8 mouse cellular contexts compared by ENCODE assay signal in the genomic region with DNA sequence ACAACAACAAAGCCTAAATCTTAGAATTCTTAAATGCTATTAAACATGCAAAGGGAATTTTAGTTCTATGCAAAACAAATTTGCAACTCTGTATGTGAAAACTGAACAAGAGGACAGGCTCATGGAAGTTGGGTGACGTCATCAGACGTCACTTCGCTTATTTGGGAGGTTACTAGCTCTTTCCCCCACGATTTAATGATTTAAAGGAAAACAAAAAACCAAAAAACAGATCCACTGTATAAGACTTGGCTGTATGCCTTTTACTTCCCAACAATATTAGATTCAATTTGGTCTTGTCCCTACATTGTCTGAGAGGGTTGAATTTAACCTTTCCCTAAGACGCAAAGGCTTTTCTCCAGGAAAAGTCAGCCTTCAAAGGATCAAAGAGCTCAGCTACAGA. TPM values are rescaled to one million over a fixed set of nuclear protein-coding genes. Genes with fewer than 3 reads are reported as not detected.
A peak's percentile ranks its signal among the peaks of the same experiment; 100 is the strongest.
DNase-seq lines count a peak whose midpoint lies in the region; ATAC-seq lines count a peak whose summit lies in the region.

TSS of gene Nampt (plus strand) at position 130 of the 400 bp plus-strand sequence.

- 7% methylated on average over 5 of the region's 5 CpGs for WGBS in embryonic facial prominence, embryonic 12.5 days
- 7% methylated on average over 5 of the region's 5 CpGs for WGBS in heart, embryonic 15.5 days

- ATAC-seq in frontal cortex, adult (ENCODE audit: low TSS enrichment) = peak; percentile 3; the same call in 1 of the 2 replicates
- no peak for ATAC-seq in embryonic facial prominence, embryonic 12.5 days (ENCODE audit: insufficient number of reproducible peaks, insufficient read depth, low FRiP score, low TSS enrichment)
- ATAC-seq in heart, embryonic 15.5 days (replicated peaks; ENCODE audit: insufficient number of reproducible peaks, insufficient read depth, low FRiP score, low read depth) = no peak
- no peak for ATAC-seq in megakaryocyte-erythroid progenitor cell, adult 5-6 weeks (replicated peaks; ENCODE audit: low FRiP score, low TSS enrichment, poor library complexity, severe bottlenecking)

- peak within 1 kb of the TSS; percentile 76 for H3K4me3 ChIP-seq in embryonic facial prominence, embryonic 12.5 days
- H3K4me3 ChIP-seq in heart, embryonic 15.5 days = peak within 1 kb of the TSS; percentile 95

- H3K4me2 ChIP-seq in embryonic facial prominence, embryonic 12.5 days (replicated peaks) = peak within 1 kb of the TSS; percentile 68
- H3K4me2 ChIP-seq in heart, embryonic 15.5 days = peak within 1 kb of the TSS; percentile 74

- DNase-seq in frontal cortex, postnatal 25 days (ENCODE audit: low spot score in 2 of 2) = no peak
- peak; percentile 45 for DNase-seq in MEL-GATA-1-ER (ENCODE audit: extremely low read depth, low read depth)
- no peak for DNase-seq in layer of hippocampus, postnatal 10 days (ENCODE audit: low spot score in 2 of 2)
- no peak for DNase-seq in spleen, postnatal 10 days (ENCODE audit: low spot score in 2 of 2)

- H3K4me1 ChIP-seq in embryonic facial prominence, embryonic 12.5 days = peaks cover 13% of the 10 kb centered on the region; the same call in 1 of the 2 replicates
- peaks cover 7% of the 10 kb centered on the region for H3K4me1 ChIP-seq in heart, embryonic 15.5 days (replicated peaks)

- H3K27ac ChIP-seq in embryonic facial prominence, embryonic 12.5 days = peak within 1 kb of the TSS; percentile 97
- peak within 1 kb of the TSS; percentile 88 for H3K27ac ChIP-seq in heart, embryonic 15.5 days

- H3K27me3 ChIP-seq in embryonic facial prominence, embryonic 12.5 days = no peaks in the 10 kb centered on the region
- H3K27me3 ChIP-seq in heart, embryonic 15.5 days = no peaks in the 10 kb centered on the region; the same call in 1 of the 2 replicates

- H3K9me3 ChIP-seq in embryonic facial prominence, embryonic 12.5 days = no peaks in the 10 kb centered on the region
- H3K9me3 ChIP-seq in heart, embryonic 15.5 days (replicated peaks) = no peaks in the 10 kb centered on the region

- H3K36me3 ChIP-seq in embryonic facial prominence, embryonic 12.5 days = no peaks in the 10 kb centered on the region
- no peaks in the 10 kb centered on the region for H3K36me3 ChIP-seq in heart, embryonic 15.5 days

- H3K9ac ChIP-seq in embryonic facial prominence, embryonic 12.5 days = peak within 1 kb of the TSS; percentile 74
- peak within 1 kb of the TSS; percentile 82 for H3K9ac ChIP-seq in heart, embryonic 15.5 days

RNA-seq across cellular contexts. Expression of gene Nampt, which starts in this region (rescaled TPM):
- polyA plus RNA-seq in embryonic facial prominence, embryonic 12.5 days (2016; fragmentation: Nextera tagmentation; extraction: Ambion mirVana) = 22.3 and 25.3 TPM in 2 replicates
- 16.2 and 16.4 TPM in 2 replicates for polyA plus RNA-seq in heart, embryonic 15.5 days (2015; fragmentation: Nextera tagmentation; extraction: Ambion mirVana)
- 10 to 100 TPM; 48.1 to 48.9 TPM for total RNA-seq in layer of hippocampus, postnatal 10 days (2021)
- total RNA-seq in megakaryocyte-erythroid progenitor cell, adult 5-6 weeks (2014; fragmentation: Nextera tagmentation) = 22.3 and 24.4 TPM in 2 replicates
- 40.3 and 50.5 TPM in 2 replicates for total RNA-seq in megakaryocyte-erythroid progenitor cell, adult 5-6 weeks (2017)
